Mouse (Mus musculus) urinary bladder, postnatal 14 days (tissue): Measurements from ENCODE around the gene Gdf15.

Source experiments
- DNase-seq: peaks from one replicate; pipeline ENCODE4 v3.0.0; 2021; ENCODE audit warnings: low spot score

The Gdf15 gene

GRCm38 (mm10) chr8:70656193-70656790 is 24.0 kb upstream of the Gdf15 start:
- DNase-seq = no peak

- no peak for DNase-seq
Observed at GRCm38 (mm10) chr8:70655469-70655868, 23.2 kb upstream of the Gdf15 start.

- DNase-seq = no peak
Observed at GRCm38 (mm10) chr8:70654121-70654520, 21.9 kb upstream of the Gdf15 start.

- peak; percentile 53 for DNase-seq
Observed at GRCm38 (mm10) chr8:70653226-70653625, 21.0 kb upstream of the Gdf15 start.

GRCm38 (mm10) chr8:70650351-70650750 is 18.1 kb upstream of the Gdf15 start:
- DNase-seq = no peak

GRCm38 (mm10) chr8:70649324-70649723 is 17.1 kb upstream of the Gdf15 start:
- DNase-seq = peak; percentile 90

GRCm38 (mm10) chr8:70648921-70649320 is 16.7 kb upstream of the Gdf15 start:
- DNase-seq = no peak

GRCm38 (mm10) chr8:70648164-70648442 is 15.8 kb upstream of the Gdf15 start:
- no peak for DNase-seq

- DNase-seq = no peak
Observed at GRCm38 (mm10) chr8:70647343-70648163, 15.3 kb upstream of the Gdf15 start.

- DNase-seq = no peak
Observed at GRCm38 (mm10) chr8:70646775-70647174, 14.5 kb upstream of the Gdf15 start.

GRCm38 (mm10) chr8:70646369-70646768 is 14.1 kb upstream of the Gdf15 start:
- DNase-seq = no peak

- DNase-seq = no peak
Observed at GRCm38 (mm10) chr8:70645501-70646224, 13.4 kb upstream of the Gdf15 start.

GRCm38 (mm10) chr8:70644065-70644464 is 11.8 kb upstream of the Gdf15 start:
- no peak for DNase-seq

GRCm38 (mm10) chr8:70643019-70643418 is 10.8 kb upstream of the Gdf15 start:
- no peak for DNase-seq

GRCm38 (mm10) chr8:70638752-70639151 is 6.5 kb upstream of the Gdf15 start:
- DNase-seq = no peak

- DNase-seq = no peak
Observed at GRCm38 (mm10) chr8:70636838-70637237, 4.6 kb upstream of the Gdf15 start.

- DNase-seq = no peak
Observed at GRCm38 (mm10) chr8:70635527-70635926, 3.3 kb upstream of the Gdf15 start.

GRCm38 (mm10) chr8:70634066-70634465 is 1.8 kb upstream of the Gdf15 start:
- DNase-seq = peak; percentile 63

- no peak for DNase-seq
Observed at GRCm38 (mm10) chr8:70631436-70631835, 820 bp downstream of the Gdf15 start.

- peak; percentile 67 for DNase-seq
Observed at GRCm38 (mm10) chr8:70630532-70631381, 1.5 kb downstream of the Gdf15 start.

- peak; percentile 81 for DNase-seq
Observed at GRCm38 (mm10) chr8:70629574-70630531, 2.4 kb downstream of the Gdf15 start.
